16 mouse cellular contexts compared by ENCODE assay signal in genomic region chr2:125412351-125412750, GRCm38 (mm10).
A peak's percentile ranks its signal among the peaks of the same experiment; 100 is the strongest.
DNase-seq lines count a peak whose midpoint lies in the region; ATAC-seq lines count a peak whose summit lies in the region.
"Had no signal": no experiment of that assay in that cellular context is flagged by ENCODE, and none has a peak within 500 bp of the region (broad histone marks: within the 10 kb centered on the region; RNA-seq: fewer than 3 reads in every experiment).

No protein-coding gene starts in this region.

- WGBS in heart, embryonic 11.5 days (ENCODE audit: insufficient replicate concordance) = 83% methylated on average over 15 of the region's 15 CpGs
- 72% methylated on average over 15 of the region's 15 CpGs for WGBS in embryonic facial prominence, embryonic 15.5 days
- WGBS in heart, embryonic 16.5 days = 79% methylated on average over 15 of the region's 15 CpGs
- WGBS in kidney, embryonic 16.5 days = 89% methylated on average over 15 of the region's 15 CpGs

- peaks cover 4% of the 10 kb centered on the region; the same call in 1 of the 2 replicates for H3K36me3 ChIP-seq in heart, embryonic 11.5 days (ENCODE audit: control insufficient read depth, insufficient read depth, low read length)
- H3K36me3 ChIP-seq in embryonic facial prominence, embryonic 15.5 days = peaks cover 6% of the 10 kb centered on the region; the same call in 1 of the 2 replicates
- no peaks in the 10 kb centered on the region for H3K36me3 ChIP-seq in heart, embryonic 16.5 days (ENCODE audit: control insufficient read depth, insufficient read depth)
- H3K36me3 ChIP-seq in kidney, embryonic 16.5 days (ENCODE audit: insufficient read depth, low read length) = no peaks in the 10 kb centered on the region
- H3K36me3 ChIP-seq: neural tube, embryonic 12.5 days had no signal

- H3K4me1 ChIP-seq in heart, embryonic 11.5 days (ENCODE audit: control insufficient read depth, insufficient read depth, low read length) = no peaks in the 10 kb centered on the region; the same call in 1 of the 2 replicates
- peaks cover 7% of the 10 kb centered on the region for H3K4me1 ChIP-seq in embryonic facial prominence, embryonic 15.5 days
- no peaks in the 10 kb centered on the region for H3K4me1 ChIP-seq in heart, embryonic 16.5 days (ENCODE audit: control insufficient read depth, insufficient read depth, low read length)
- no peaks in the 10 kb centered on the region for H3K4me1 ChIP-seq in kidney, embryonic 16.5 days (ENCODE audit: insufficient read depth, low read length)
- H3K4me1 ChIP-seq: neural tube, embryonic 12.5 days had no signal

- ATAC-seq in heart, embryonic 11.5 days (replicated peaks; ENCODE audit: insufficient number of reproducible peaks, low FRiP score, low TSS enrichment) = no peak
- no peak for ATAC-seq in embryonic facial prominence, embryonic 15.5 days (ENCODE audit: insufficient number of reproducible peaks, low FRiP score, low TSS enrichment, low read depth)
- no peak for ATAC-seq in heart, embryonic 16.5 days (replicated peaks; ENCODE audit: extremely low read depth, insufficient read depth, low FRiP score)
- no peak for ATAC-seq in kidney, embryonic 16.5 days (ENCODE audit: low FRiP score, low TSS enrichment)
- ATAC-seq: forebrain, embryonic 14.5 days; inflammation-experienced regulatory T-cells, adult 6 months had no signal

- intact Hi-C loops in left cerebral cortex, postnatal 14 days (cut with DNase I) = no loop called here

- H3K9ac ChIP-seq in heart, embryonic 11.5 days (ENCODE audit: low read depth, low read length) = no peak overlapping the region
- no peak overlapping the region for H3K9ac ChIP-seq in embryonic facial prominence, embryonic 15.5 days
- H3K9ac ChIP-seq in heart, embryonic 16.5 days (ENCODE audit: low read length) = no peak overlapping the region
- no peak overlapping the region for H3K9ac ChIP-seq in kidney, embryonic 16.5 days (replicated peaks; ENCODE audit: low read length)
- H3K9ac ChIP-seq: lung, embryonic 15.5 days; neural tube, embryonic 12.5 days had no signal

- DNase-seq in heart, adult 18-20 months = peak; percentile 28 to 54
- DNase-seq in ES-CJ7 (ENCODE audit: low read depth, low spot score) = peak; percentile 30
- DNase-seq in left cerebral cortex, postnatal 14 days (ENCODE audit: low spot score in 2 of 2) = no peak
- no peak for DNase-seq in urinary bladder, postnatal 10 days (ENCODE audit: low spot score)
- DNase-seq: cerebellum, postnatal 36 days; layer of hippocampus, adult 9-11 months; right cerebral cortex, postnatal 25 days; thymus, adult 2 months had no signal

- no peak overlapping the region for H3K4me2 ChIP-seq in heart, embryonic 11.5 days
- H3K4me2 ChIP-seq in embryonic facial prominence, embryonic 15.5 days (replicated peaks) = no peak overlapping the region
- H3K4me2 ChIP-seq in heart, embryonic 16.5 days (ENCODE audit: low read depth, low read length) = no peak overlapping the region
- H3K4me2 ChIP-seq in kidney, embryonic 16.5 days (replicated peaks; ENCODE audit: low read depth, low read length) = no peak overlapping the region
- H3K4me2 ChIP-seq: lung, embryonic 15.5 days; neural tube, embryonic 12.5 days had no signal

- H3K9me3 ChIP-seq in heart, embryonic 11.5 days (replicated peaks; ENCODE audit: control insufficient read depth, low read length) = no peaks in the 10 kb centered on the region
- no peaks in the 10 kb centered on the region for H3K9me3 ChIP-seq in embryonic facial prominence, embryonic 15.5 days (replicated peaks)
- no peaks in the 10 kb centered on the region for H3K9me3 ChIP-seq in heart, embryonic 16.5 days (replicated peaks; ENCODE audit: control insufficient read depth, low read length)
- no peaks in the 10 kb centered on the region for H3K9me3 ChIP-seq in kidney, embryonic 16.5 days (ENCODE audit: low read length)
- H3K9me3 ChIP-seq: lung, embryonic 15.5 days; neural tube, embryonic 12.5 days had no signal

- H3K4me3 ChIP-seq in heart, embryonic 11.5 days (ENCODE audit: low read depth, low read length) = no peak overlapping the region
- no peak overlapping the region for H3K4me3 ChIP-seq in embryonic facial prominence, embryonic 15.5 days (replicated peaks)
- H3K4me3 ChIP-seq in heart, embryonic 16.5 days (ENCODE audit: low read length) = no peak overlapping the region
- H3K4me3 ChIP-seq in kidney, embryonic 16.5 days (ENCODE audit: low read length) = no peak overlapping the region
- H3K4me3 ChIP-seq: lung, embryonic 15.5 days; neural tube, embryonic 12.5 days had no signal

- no peaks in the 10 kb centered on the region for H3K27me3 ChIP-seq in heart, embryonic 11.5 days (ENCODE audit: control insufficient read depth, insufficient read depth, low read length)
- H3K27me3 ChIP-seq in embryonic facial prominence, embryonic 15.5 days = no peaks in the 10 kb centered on the region
- no peaks in the 10 kb centered on the region for H3K27me3 ChIP-seq in heart, embryonic 16.5 days (ENCODE audit: control insufficient read depth, insufficient read depth, low read length)
- no peaks in the 10 kb centered on the region for H3K27me3 ChIP-seq in kidney, embryonic 16.5 days (ENCODE audit: insufficient read depth, low read length)
- H3K27me3 ChIP-seq: lung, embryonic 15.5 days; neural tube, embryonic 12.5 days had no signal

- H3K27ac ChIP-seq in heart, embryonic 11.5 days (ENCODE audit: low read depth, low read length) = no peak overlapping the region
- H3K27ac ChIP-seq in embryonic facial prominence, embryonic 15.5 days (replicated peaks) = peak overlapping the region; percentile 60; the same call in 1 of the 2 replicates
- H3K27ac ChIP-seq in heart, embryonic 16.5 days (ENCODE audit: low read length) = peak overlapping the region; percentile 72
- H3K27ac ChIP-seq in kidney, embryonic 16.5 days (ENCODE audit: low read length) = no peak overlapping the region
- H3K27ac ChIP-seq: lung, embryonic 15.5 days; neural tube, embryonic 12.5 days had no signal

Comparison
In these comparisons a context has a peak if more than half of its experiments do, and no peak if none do; other contexts are left out.
1. H3K27ac ChIP-seq: peak in embryonic facial prominence, embryonic 15.5 days (single experiment) and heart, embryonic 16.5 days (single experiment); none in heart, embryonic 11.5 days (single experiment) and kidney, embryonic 16.5 days (single experiment).
2. DNase-seq: peak in heart, adult 18-20 months (2 of 2) and ES-CJ7 (single experiment); none in left cerebral cortex, postnatal 14 days (0 of 2) and urinary bladder, postnatal 10 days (single experiment).